Mouse (Mus musculus) brain, embryonic 14.5 days (tissue): ENCODE results near the gene Gjb4.
A peak's percentile ranks its signal among the peaks of the same experiment; 100 is the strongest.

Experiments used
- CTCF ChIP-seq: fragments of 200-500 bp; IDR thresholded peaks from 2 replicates; pipeline ENCODE4 v1.5.1; 2012; ENCODE audit warnings: inconsistent platforms, mild to moderate bottlenecking, moderate library complexity, borderline replicate concordance; ENCODE audit not compliant: insufficient read depth, insufficient read length; ENCODE audit errors: extremely low read depth
- POLR2A ChIP-seq: fragments of 200-500 bp; IDR thresholded peaks from 2 replicates; pipeline ENCODE4 v1.6.1; 2012; ENCODE audit warnings: mild to moderate bottlenecking, inconsistent platforms, borderline replicate concordance; ENCODE audit not compliant: poor library complexity, insufficient read depth, insufficient read length, severe bottlenecking; ENCODE audit errors: extremely low read depth

GRCm38 (mm10) chr4:127370447-127370846 is 16.6 kb upstream of the Gjb4 start:
- no peak for TF ChIP-seq POLR2A
- peak; percentile 58; the same call in 1 of the 2 replicates for TF ChIP-seq CTCF
